In genomic region chr17:26068024-26068830, GRCm38 (mm10) we compare ENCODE assay signal across 8 mouse cellular contexts. TPM values are rescaled to one million over a fixed set of nuclear protein-coding genes. Genes with fewer than 3 reads are reported as not detected.
A peak's percentile ranks its signal among the peaks of the same experiment; 100 is the strongest.
DNase-seq lines count a peak whose midpoint lies in the region; ATAC-seq and TF ChIP-seq lines count a peak whose summit lies in the region.

No protein-coding gene starts in this region.

- 2% methylated on average over 44 of the region's 44 CpGs for WGBS in intestine, embryonic 16.5 days

- H3K27ac ChIP-seq in intestine, embryonic 16.5 days (ENCODE audit: low read length), result no peak overlapping the region
- H3K27ac ChIP-seq in testis, adult 2 months (ENCODE audit: control insufficient read depth, insufficient read depth, low read depth, low read length), result peak overlapping the region; percentile 34

- H3K4me3 ChIP-seq in intestine, embryonic 16.5 days (ENCODE audit: low read length), result peak overlapping the region; percentile 84
- H3K4me3 ChIP-seq in testis, adult 2 months (ENCODE audit: control insufficient read depth, low read depth, low read length), result peak overlapping the region; percentile 91

- no peaks in the 10 kb centered on the region for H3K9me3 ChIP-seq in intestine, embryonic 16.5 days (ENCODE audit: control insufficient read depth, low read length)

- no peak for TF ChIP-seq CTCF in testis, adult 2 months (IDR thresholded peaks at IDR 0.05; ENCODE audit: control insufficient read depth, insufficient read depth, insufficient replicate concordance, low read depth, low read length)

- peak overlapping the region; percentile 83 for H3K9ac ChIP-seq in intestine, embryonic 16.5 days (ENCODE audit: low read depth, low read length)

- TF ChIP-seq POLR2A in testis, adult 2 months (IDR thresholded peaks at IDR 0.05; ENCODE audit: control insufficient read depth, low read depth, low read length), result no peak

- ATAC-seq in intestine, embryonic 16.5 days, result 0 out of 2 replicates have a peak, but pooled peaks have one; percentile 12
- ATAC-seq in megakaryocyte, adult 5-6 weeks (ENCODE audit: poor library complexity, severe bottlenecking), result 0 out of 2 replicates have a peak, but pooled peaks have one; percentile 14
- no peak for ATAC-seq in activated CD4-positive, CD25-positive, alpha-beta regulatory T cell, adult 4 months

- H3K27me3 ChIP-seq in intestine, embryonic 16.5 days (replicated peaks; ENCODE audit: control insufficient read depth, insufficient read depth, low read length), result no peaks in the 10 kb centered on the region
- H3K27me3 ChIP-seq in testis, adult 2 months (ENCODE audit: control insufficient read depth, insufficient read depth, low read length), result no peaks in the 10 kb centered on the region

- peaks cover 26% of the 10 kb centered on the region for H3K4me1 ChIP-seq in intestine, embryonic 16.5 days (ENCODE audit: control insufficient read depth, insufficient read depth, low read length)
- peaks cover 16% of the 10 kb centered on the region for H3K4me1 ChIP-seq in testis, adult 2 months (ENCODE audit: control insufficient read depth, insufficient read depth, low read length)

- H3K36me3 ChIP-seq in intestine, embryonic 16.5 days (ENCODE audit: control insufficient read depth, insufficient read depth, low read length), result no peaks in the 10 kb centered on the region
- H3K36me3 ChIP-seq in testis, adult 2 months (ENCODE audit: control insufficient read depth, insufficient read depth, low read length), result no peaks in the 10 kb centered on the region

- peak overlapping the region; percentile 89 for H3K4me2 ChIP-seq in intestine, embryonic 16.5 days (ENCODE audit: low read depth, low read length)

- DNase-seq in left cerebral cortex, postnatal 4 days, result peak; percentile 35
- DNase-seq in left cerebral cortex, adult 11 months (ENCODE audit: low spot score), result no peak
- DNase-seq in cerebellum, postnatal 10 days, result peak; percentile 55 to 60
- DNase-seq in gastrocnemius, postnatal 14 days, result peak; percentile 63

- intact Hi-C loops in left cerebral cortex, postnatal 4 days (cut with DNase I), result no loop called here
- intact Hi-C loops in gastrocnemius, postnatal 14 days (cut with DNase I; ENCODE audit: low total_unique reads), result no loop called here

RNA-seq across cellular contexts. Expression of gene Rab11fip3, which starts 1.1 kb away (rescaled TPM):
- total RNA-seq in left cerebral cortex, postnatal 4 days (2021), result 10 to 100 TPM; 79.6 to 82.5 TPM
- 10 to 100 TPM; 39.2 to 41.3 TPM for total RNA-seq in gastrocnemius, postnatal 14 days (2021)
- polyA plus RNA-seq in intestine, embryonic 16.5 days (2015; fragmentation: Nextera tagmentation; extraction: Ambion mirVana), result 13.0 and 18.0 TPM in 2 replicates
- total RNA-seq in megakaryocyte, adult 5-6 weeks (2015), result 0.71 and 1.3 TPM in 2 replicates
- 0.70 and 2.5 TPM in 2 replicates for total RNA-seq in megakaryocyte, adult 5-6 weeks (2017)
- polyA plus RNA-seq in testis, adult 2 months (2012; rRNA removed), result 35.2 and 37.5 TPM in 2 replicates
- 1 to 10 TPM; 2.4 to 2.7 TPM for polyA plus RNA-seq in activated CD4-positive, CD25-positive, alpha-beta regulatory T cell, adult 4 months (2017; shearing (Covaris generic))

RNA-seq across cellular contexts. Expression of gene Decr2, which starts 21.9 kb away (rescaled TPM):
- total RNA-seq in left cerebral cortex, postnatal 4 days (2021), result 10 to 100 TPM; 21.7 to 24.3 TPM
- 1 to 10 TPM; 4.0 to 4.5 TPM for total RNA-seq in gastrocnemius, postnatal 14 days (2021)
- 49.6 and 51.5 TPM in 2 replicates for polyA plus RNA-seq in intestine, embryonic 16.5 days (2015; fragmentation: Nextera tagmentation; extraction: Ambion mirVana)
- total RNA-seq in megakaryocyte, adult 5-6 weeks (2015), result 4.8 and 5.0 TPM in 2 replicates
- total RNA-seq in megakaryocyte, adult 5-6 weeks (2017), result 11.9 and 13.3 TPM in 2 replicates
- 9.8 and 12.0 TPM in 2 replicates for polyA plus RNA-seq in testis, adult 2 months (2012; rRNA removed)
- polyA plus RNA-seq in activated CD4-positive, CD25-positive, alpha-beta regulatory T cell, adult 4 months (2017; shearing (Covaris generic)), result 10 to 100 TPM; 12.9 to 25.7 TPM

RNA-seq across cellular contexts. Expression of gene Nme4, which starts 27.2 kb away (rescaled TPM):
- 1 to 10 TPM; 8.9 to 9.6 TPM for total RNA-seq in left cerebral cortex, postnatal 4 days (2021)
- total RNA-seq in gastrocnemius, postnatal 14 days (2021), result 1 to 10 TPM; 3.0 to 3.9 TPM
- 92.1 and 97.1 TPM in 2 replicates for polyA plus RNA-seq in intestine, embryonic 16.5 days (2015; fragmentation: Nextera tagmentation; extraction: Ambion mirVana)
- total RNA-seq in megakaryocyte, adult 5-6 weeks (2015), result 2.3 and 3.5 TPM in 2 replicates
- total RNA-seq in megakaryocyte, adult 5-6 weeks (2017), result 4.2 and 8.2 TPM in 2 replicates
- 5.3 and 5.4 TPM in 2 replicates for polyA plus RNA-seq in testis, adult 2 months (2012; rRNA removed)
- 1 to 10 TPM; 1.6 TPM for polyA plus RNA-seq in activated CD4-positive, CD25-positive, alpha-beta regulatory T cell, adult 4 months (2017; shearing (Covaris generic))

RNA-seq across cellular contexts. Expression of gene Tmem8, which starts 44.9 kb away (rescaled TPM):
- total RNA-seq in left cerebral cortex, postnatal 4 days (2021), result 1 to 10 TPM; 7.0 to 7.7 TPM
- 1 to 10 TPM in 1 of 2 experiments, under 1 TPM in 1; 0.80 to 1.3 TPM for total RNA-seq in gastrocnemius, postnatal 14 days (2021)
- polyA plus RNA-seq in intestine, embryonic 16.5 days (2015; fragmentation: Nextera tagmentation; extraction: Ambion mirVana), result 12.1 and 15.1 TPM in 2 replicates
- 13.1 and 20.1 TPM in 2 replicates for total RNA-seq in megakaryocyte, adult 5-6 weeks (2015)
- total RNA-seq in megakaryocyte, adult 5-6 weeks (2017), result 11.6 and 14.8 TPM in 2 replicates
- polyA plus RNA-seq in testis, adult 2 months (2012; rRNA removed), result 361 and 374 TPM in 2 replicates
- polyA plus RNA-seq in activated CD4-positive, CD25-positive, alpha-beta regulatory T cell, adult 4 months (2017; shearing (Covaris generic)), result 1 to 10 TPM; 4.8 to 4.9 TPM

RNA-seq across cellular contexts. Expression of gene Mrpl28, which starts 55.1 kb away (rescaled TPM):
- total RNA-seq in left cerebral cortex, postnatal 4 days (2021), result 10 to 100 TPM; 74.2 to 80.5 TPM
- total RNA-seq in gastrocnemius, postnatal 14 days (2021), result 10 to 100 TPM; 55.3 to 57.7 TPM
- 242 and 260 TPM in 2 replicates for polyA plus RNA-seq in intestine, embryonic 16.5 days (2015; fragmentation: Nextera tagmentation; extraction: Ambion mirVana)
- total RNA-seq in megakaryocyte, adult 5-6 weeks (2015), result 74.1 and 78.0 TPM in 2 replicates
- 35.1 and 35.4 TPM in 2 replicates for total RNA-seq in megakaryocyte, adult 5-6 weeks (2017)
- 30.4 and 36.5 TPM in 2 replicates for polyA plus RNA-seq in testis, adult 2 months (2012; rRNA removed)
- polyA plus RNA-seq in activated CD4-positive, CD25-positive, alpha-beta regulatory T cell, adult 4 months (2017; shearing (Covaris generic)), result 100 to 1,000 TPM; 111 to 135 TPM

Comparison
In these comparisons a context has a peak if more than half of its experiments do, and no peak if none do; other contexts are left out.
1. RNA of gene Rab11fip3, which starts 1.1 kb away (total RNA-seq): 79.6 to 82.5 TPM in left cerebral cortex, postnatal 4 days and 39.2 to 41.3 TPM in gastrocnemius, postnatal 14 days; 0.70 to 2.5 TPM in megakaryocyte, adult 5-6 weeks; every median in the first group is over 10 times any median in the second.